14 mouse cellular contexts compared by ENCODE assay signal in genomic region chr11:61532820-61533219, GRCm38 (mm10). TPM values are rescaled to one million over a fixed set of nuclear protein-coding genes. Genes with fewer than 3 reads are reported as not detected.
DNase-seq lines count a peak whose midpoint lies in the region; ATAC-seq and TF ChIP-seq lines count a peak whose summit lies in the region.
"Had no signal": no experiment of that assay in that cellular context is flagged by ENCODE, and none has a peak within 500 bp of the region (broad histone marks: within the 10 kb centered on the region; RNA-seq: fewer than 3 reads in every experiment).

No protein-coding gene starts in this region.

- no peak overlapping the region for H3K4me2 ChIP-seq in liver, embryonic 11.5 days
- H3K4me2 ChIP-seq: forebrain, embryonic 15.5 days; neural tube, embryonic 13.5 days had no signal

- H3K4me1 ChIP-seq in liver, embryonic 11.5 days (replicated peaks; ENCODE audit: control insufficient read depth, insufficient read depth, low read length): no peaks in the 10 kb centered on the region

- no peaks in the 10 kb centered on the region for H3K9me3 ChIP-seq in liver, embryonic 11.5 days (ENCODE audit: control insufficient read depth, low read length)
- H3K9me3 ChIP-seq: forebrain, embryonic 15.5 days; neural tube, embryonic 13.5 days had no signal

- H3K36me3 ChIP-seq in liver, embryonic 11.5 days (ENCODE audit: control insufficient read depth, insufficient read depth, low read length): no peaks in the 10 kb centered on the region; the same call in 1 of the 2 replicates
- H3K36me3 ChIP-seq: forebrain, embryonic 15.5 days had no signal

- WGBS in liver, embryonic 11.5 days: 85% methylated on average over 2 of the region's 2 CpGs

- peak overlapping the region; percentile 3; the same call in 1 of the 2 replicates for H3K27ac ChIP-seq in left cerebral cortex, adult 2 months
- no peak overlapping the region for H3K27ac ChIP-seq in liver, embryonic 11.5 days (ENCODE audit: low read depth, low read length)
- H3K27ac ChIP-seq: forebrain, embryonic 15.5 days; macrophage; neural tube, embryonic 13.5 days had no signal

- no peak for ATAC-seq in liver, embryonic 11.5 days (replicated peaks; ENCODE audit: low FRiP score)
- ATAC-seq: forebrain, embryonic 15.5 days; midbrain, embryonic 16.5 days had no signal

- TF ChIP-seq CTCF in left cerebral cortex, adult 2 months (IDR thresholded peaks at IDR 0.05): no peak

- intact Hi-C loops in left cerebral cortex, adult 2 months (cut with DNase I): loop anchor here (5.0 kb wide), 1 partner anchor 44 kb away; the partner anchor contains the start of gene Epn2
- intact Hi-C loops in left cerebral cortex, postnatal 14 days (cut with DNase I): no loop called here

- DNase-seq in adrenal gland, adult (ENCODE audit: inconsistent age in 2 of 2, low spot score in 1 of 2): peak; percentile 39 to 72
- no peak for DNase-seq in adrenal gland, adult 18-20 months (ENCODE audit: low spot score in 2 of 2)
- DNase-seq in left cerebral cortex, adult 2 months (ENCODE audit: extremely low spot score in 1 of 2, low spot score in 2 of 2): no peak
- DNase-seq in left cerebral cortex, postnatal 14 days (ENCODE audit: low spot score in 2 of 2): no peak
- DNase-seq in kidney, adult 9 months: peak; percentile 51
- peak; percentile 20 for DNase-seq in lung, postnatal 10 days
- no peak for DNase-seq in right cerebral cortex, postnatal 25 days
- DNase-seq in liver, embryonic 11.5 days (ENCODE audit: low spot score): no peak
- DNase-seq: cerebellum, postnatal 36 days; retina, postnatal 1 day had no signal

- no peaks in the 10 kb centered on the region for H3K27me3 ChIP-seq in liver, embryonic 11.5 days (replicated peaks; ENCODE audit: control insufficient read depth, insufficient read depth, low read length)
- H3K27me3 ChIP-seq: forebrain, embryonic 15.5 days; neural tube, embryonic 13.5 days had no signal

- no peak overlapping the region for H3K9ac ChIP-seq in liver, embryonic 11.5 days (ENCODE audit: low read depth, low read length)
- H3K9ac ChIP-seq: forebrain, embryonic 15.5 days; neural tube, embryonic 13.5 days had no signal

- H3K4me3 ChIP-seq in left cerebral cortex, adult 2 months: no peak overlapping the region
- H3K4me3 ChIP-seq in liver, embryonic 11.5 days (ENCODE audit: low read depth, low read length): no peak overlapping the region
- H3K4me3 ChIP-seq: forebrain, embryonic 15.5 days; neural tube, embryonic 13.5 days had no signal

RNA-seq across cellular contexts. Expression of gene B9d1, which starts 27.9 kb away (rescaled TPM):
- total RNA-seq in adrenal gland, adult 18-20 months (2021): 10 to 100 TPM; 14.4 to 14.8 TPM
- 10 to 100 TPM; 39.1 to 43.8 TPM for total RNA-seq in left cerebral cortex, adult 2 months (2021)
- 10 to 100 TPM; 38.0 to 44.1 TPM for total RNA-seq in left cerebral cortex, postnatal 14 days (2021)
- polyA plus RNA-seq in liver, embryonic 11.5 days (2014; fragmentation: Nextera tagmentation; extraction: Ambion mirVana): 10.2 and 11.1 TPM in 2 replicates

RNA-seq across cellular contexts. Expression of gene Mapk7, which starts 38.6 kb away (rescaled TPM):
- 10 to 100 TPM; 15.3 to 16.0 TPM for total RNA-seq in adrenal gland, adult 18-20 months (2021)
- 10 to 100 TPM; 19.8 to 20.3 TPM for total RNA-seq in left cerebral cortex, adult 2 months (2021)
- 10 to 100 TPM; 30.5 to 32.4 TPM for total RNA-seq in left cerebral cortex, postnatal 14 days (2021)
- 25.1 and 27.6 TPM in 2 replicates for polyA plus RNA-seq in liver, embryonic 11.5 days (2014; fragmentation: Nextera tagmentation; extraction: Ambion mirVana)

RNA-seq across cellular contexts. Expression of gene Epn2, which starts 46.7 kb away (rescaled TPM):
- 10 to 100 TPM; 16.2 to 25.9 TPM for total RNA-seq in adrenal gland, adult 18-20 months (2021)
- total RNA-seq in left cerebral cortex, adult 2 months (2021): 100 to 1,000 TPM; 113 TPM
- 100 to 1,000 TPM; 115 TPM for total RNA-seq in left cerebral cortex, postnatal 14 days (2021)
- polyA plus RNA-seq in liver, embryonic 11.5 days (2014; fragmentation: Nextera tagmentation; extraction: Ambion mirVana): 9.2 and 9.3 TPM in 2 replicates

RNA-seq across cellular contexts. Expression of gene Mfap4, which starts 47.6 kb away (rescaled TPM):
- total RNA-seq in adrenal gland, adult 18-20 months (2021): 1 to 10 TPM; 4.8 to 5.6 TPM
- 1 to 10 TPM; 2.5 to 2.7 TPM for total RNA-seq in left cerebral cortex, adult 2 months (2021)
- 10 to 100 TPM; 11.1 to 11.6 TPM for total RNA-seq in left cerebral cortex, postnatal 14 days (2021)
- polyA plus RNA-seq in liver, embryonic 11.5 days (2014; fragmentation: Nextera tagmentation; extraction: Ambion mirVana): 36.5 and 39.1 TPM in 2 replicates
- polyA plus RNA-seq: macrophage had no signal

Comparison
In these comparisons a context has a peak if more than half of its experiments do, and no peak if none do; other contexts are left out.
1. DNase-seq: peak in adrenal gland, adult (2 of 2), kidney, adult 9 months (single experiment) and lung, postnatal 10 days (single experiment); none in adrenal gland, adult 18-20 months (0 of 2), left cerebral cortex, adult 2 months (0 of 2), left cerebral cortex, postnatal 14 days (0 of 2), right cerebral cortex, postnatal 25 days (single experiment) and liver, embryonic 11.5 days (single experiment).
2. RNA of gene Epn2, which starts 46.7 kb away (total RNA-seq): 115 TPM in left cerebral cortex, postnatal 14 days and 113 TPM in left cerebral cortex, adult 2 months; 16.2 to 25.9 TPM in adrenal gland, adult 18-20 months; every median in the first group is over 4 times any median in the second.